Mouse (Mus musculus) liver, embryonic 16.5 days (tissue): ENCODE data around the gene Ces1b. TPM values are rescaled to one million over a fixed set of nuclear protein-coding genes. Genes with fewer than 3 reads are reported as not detected.

ENCODE experiments used
- ATAC-seq: fragments of 200-750 bp; cut with Nextera tagmentation; 2 replicates; pipeline ENCODE4 v1.8.0; 2017; ENCODE audit warnings: low read depth, mild to moderate bottlenecking, moderate number of reproducible peaks, moderate library complexity
- H3K27ac ChIP-seq: fragments of 300-500 bp; sonication (generic); 2 replicates; pipeline ENCODE4 v1.5.1; 2014; ENCODE audit warnings: mild to moderate bottlenecking, low read length
- H3K27me3 ChIP-seq: fragments of 300-500 bp; sonication (generic); 2 replicates; pipeline ENCODE4 v1.6.1; 2014; ENCODE audit warnings: low read depth, low read length, mixed read lengths; ENCODE audit not compliant: control insufficient read depth, insufficient read depth
- H3K36me3 ChIP-seq: fragments of 300-500 bp; sonication (generic); 2 replicates; pipeline ENCODE4 v1.6.1; 2014; ENCODE audit warnings: mild to moderate bottlenecking; ENCODE audit not compliant: control insufficient read depth, insufficient read depth
- H3K4me1 ChIP-seq: fragments of 300-500 bp; sonication (generic); 2 replicates; pipeline ENCODE4 v1.6.1; 2014; ENCODE audit warnings: low read depth, low read length, mixed read lengths; ENCODE audit not compliant: control insufficient read depth
- H3K4me2 ChIP-seq: fragments of 300-500 bp; sonication (generic); 2 replicates; pipeline ENCODE4 v1.6.1; 2014; ENCODE audit warnings: low read depth, low read length, mixed read lengths
- H3K4me3 ChIP-seq: fragments of 300-500 bp; sonication (generic); 2 replicates; pipeline ENCODE4 v1.5.1; 2014; ENCODE audit warnings: low read depth, mild to moderate bottlenecking, low read length
- H3K9ac ChIP-seq: fragments of 300-500 bp; sonication (generic); 2 replicates; pipeline ENCODE4 v1.6.1; 2014; ENCODE audit warnings: low read depth, low read length
- H3K9me3 ChIP-seq: fragments of 300-500 bp; sonication (generic); replicated peaks from 2 replicates; pipeline ENCODE4 v1.6.1; 2016; ENCODE audit warnings: low read length; ENCODE audit not compliant: control insufficient read depth
- WGBS: fragments of 180-500 bp; shearing (Covaris S2); extraction: QIAGEN DNeasy Blood & Tissue Kit; methylation state at CpG from one replicate; pipeline ENCODE4 v1.1.7; 2014; ENCODE audit not compliant: insufficient replicate concordance; 5-methylcytosine and 5-hydroxymethylcytosine counted together
- polyA plus RNA-seq: library from polyadenylated mRNA; unstranded; fragments of >200 nt; fragmentation: Nextera tagmentation; extraction: Ambion mirVana; gene quantifications from 2 replicates; pipeline ENCODE4 v1.2.1, GENCODE M21; 2015

Gene Ces1b
- polyA plus RNA-seq, 1 experiment from 2014 or later = not detected

DNA sequence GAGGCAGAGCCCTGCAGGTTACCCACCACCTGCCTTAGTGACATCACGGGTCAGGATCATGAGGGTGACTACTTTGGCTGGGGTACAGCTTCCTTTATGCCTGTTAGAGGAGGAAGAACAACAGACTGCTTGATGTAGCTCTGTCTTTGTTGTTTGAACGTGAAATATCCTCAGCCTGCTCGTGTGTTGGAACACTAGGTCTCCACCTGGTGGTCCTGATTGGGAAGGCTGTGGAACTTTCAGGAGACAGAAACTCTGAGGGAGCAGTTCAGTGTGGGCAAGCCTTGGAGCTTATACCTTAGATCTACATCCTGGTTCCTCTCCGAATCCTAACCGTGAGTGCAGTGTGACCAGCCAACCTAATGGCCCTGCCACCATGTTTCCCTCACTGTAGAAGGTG, 58.1 kb downstream of the Ces1b start:
- H3K27me3 ChIP-seq = no peaks in the 10 kb centered on the region
- no peak overlapping the region for H3K27ac ChIP-seq
- H3K36me3 ChIP-seq = no peaks in the 10 kb centered on the region
- no peak overlapping the region for H3K4me2 ChIP-seq
- 41% methylated on average over 5 of the region's 5 CpGs for WGBS
- no peak for ATAC-seq
- no peak overlapping the region for H3K4me3 ChIP-seq
- no peak overlapping the region for H3K9ac ChIP-seq
- H3K9me3 ChIP-seq = no peaks in the 10 kb centered on the region
- H3K4me1 ChIP-seq = no peaks in the 10 kb centered on the region

GRCm38 (mm10) chr8:93014300-93014699, 65.5 kb downstream of the Ces1b start:
- 19% methylated on average over 4 of the region's 4 CpGs for WGBS
- H3K4me3 ChIP-seq = no peak overlapping the region
- H3K4me1 ChIP-seq = no peaks in the 10 kb centered on the region
- H3K27ac ChIP-seq = no peak overlapping the region
- H3K9ac ChIP-seq = no peak overlapping the region
- no peaks in the 10 kb centered on the region for H3K36me3 ChIP-seq
- ATAC-seq = no peak
- H3K27me3 ChIP-seq = no peaks in the 10 kb centered on the region
- no peaks in the 10 kb centered on the region for H3K9me3 ChIP-seq
- no peak overlapping the region for H3K4me2 ChIP-seq

- H3K36me3 ChIP-seq = no peaks in the 10 kb centered on the region
- H3K4me3 ChIP-seq = no peak overlapping the region
- no peak for ATAC-seq
- H3K27ac ChIP-seq = no peak overlapping the region
- H3K9ac ChIP-seq = no peak overlapping the region
- H3K9me3 ChIP-seq = no peaks in the 10 kb centered on the region
- H3K27me3 ChIP-seq = no peaks in the 10 kb centered on the region
- H3K4me1 ChIP-seq = no peaks in the 10 kb centered on the region
- H3K4me2 ChIP-seq = no peak overlapping the region
- WGBS = 64% methylated on average over 6 of the region's 6 CpGs
These were observed 67.6 kb downstream of the Ces1b start for GRCm38 (mm10) chr8:93012226-93012625.

- 5% methylated on average over 9 of the region's 9 CpGs for WGBS
- no peaks in the 10 kb centered on the region for H3K27me3 ChIP-seq
- H3K9me3 ChIP-seq = no peaks in the 10 kb centered on the region
- H3K27ac ChIP-seq = no peak overlapping the region
- no peak for ATAC-seq
- H3K4me3 ChIP-seq = no peak overlapping the region
- H3K4me1 ChIP-seq = no peaks in the 10 kb centered on the region
- H3K36me3 ChIP-seq = no peaks in the 10 kb centered on the region
- H3K4me2 ChIP-seq = no peak overlapping the region
- H3K9ac ChIP-seq = no peak overlapping the region
These were observed 68.4 kb downstream of the Ces1b start for GRCm38 (mm10) chr8:93011439-93011838.

DNA sequence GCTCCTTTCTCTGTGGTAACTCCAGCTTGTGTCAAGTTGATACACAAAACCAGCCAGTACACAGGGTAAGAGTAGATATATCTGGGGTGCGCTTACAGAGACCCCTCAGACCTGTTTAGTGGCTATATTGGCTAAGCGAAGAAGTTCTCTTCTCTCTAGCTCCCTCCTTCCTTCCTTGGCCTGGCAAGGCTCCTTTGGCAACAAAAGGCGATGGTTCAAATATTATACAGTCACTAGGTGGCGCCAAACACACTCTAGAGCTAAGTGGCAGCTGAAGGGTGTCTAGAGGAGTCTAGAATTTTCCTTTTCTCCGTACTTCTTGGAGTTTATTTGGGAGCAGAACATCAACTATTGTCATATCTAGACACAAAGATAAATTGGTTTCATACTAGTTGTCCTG, 69.5 kb downstream of the Ces1b start:
- H3K4me3 ChIP-seq = no peak overlapping the region
- H3K36me3 ChIP-seq = no peaks in the 10 kb centered on the region
- H3K4me2 ChIP-seq = no peak overlapping the region
- ATAC-seq = no peak
- no peaks in the 10 kb centered on the region for H3K4me1 ChIP-seq
- H3K27me3 ChIP-seq = no peaks in the 10 kb centered on the region
- no peaks in the 10 kb centered on the region for H3K9me3 ChIP-seq
- 18% methylated on average over 5 of the region's 5 CpGs for WGBS
- H3K9ac ChIP-seq = no peak overlapping the region
- H3K27ac ChIP-seq = no peak overlapping the region

Other genes starting within 250 kb of the Ces1b start
- 5.0 TPM in 2 replicates for gene Lpcat2, start 224.7 kb downstream of the Ces1b start, polyA plus RNA-seq
- not detected in 2 replicates for gene Capns2, start 178.6 kb downstream of the Ces1b start, polyA plus RNA-seq
- not detected in 2 replicates for gene Slc6a2, start 119.9 kb downstream of the Ces1b start, polyA plus RNA-seq
- gene Ces1a, start 31.8 kb downstream of the Ces1b start, polyA plus RNA-seq = not detected in 2 replicates
- gene Ces1c, start 51.3 kb upstream of the Ces1b start, polyA plus RNA-seq = 11.9 and 12.7 TPM in 2 replicates
- gene Ces1d, start 117.8 kb upstream of the Ces1b start, polyA plus RNA-seq = 45.9 and 53.7 TPM in 2 replicates
- 7.0 and 7.2 TPM in 2 replicates for gene Ces1e, start 149.6 kb upstream of the Ces1b start, polyA plus RNA-seq
- 0.43 and 0.57 TPM in 2 replicates for gene Ces1f, start 199.7 kb upstream of the Ces1b start, polyA plus RNA-seq